Mouse (Mus musculus): ENCODE measurements around the gene Eml4. TPM values are rescaled to one million over a fixed set of nuclear protein-coding genes. Genes with fewer than 3 reads are reported as not detected.

Eml4 gene
- total and polyA plus RNA-seq, 3 experiments = 38.2 to 75.6 (median 60.1) TPM

GRCm38 (mm10) chr17:83340895-83341524 is 9.7 kb upstream of the Eml4 start:
- in situ Hi-C loops (cut with MboI; ENCODE audit: low pct_ligation_motif_present, low pct_unique_long_range_greater_than_20kb, low sequenced_read_pairs) = no loop called here
- Histone ChIP-seq H3K27ac (ENCODE audit: insufficient read depth, low read depth) (no peak overlapping the region), H3K9me3 (replicated peaks; ENCODE audit: low read length) (no peaks in the 10 kb centered on the region), H3K4me1 (ENCODE audit: control insufficient read depth in 1 of 2, insufficient read depth in 2 of 2) (peaks cover 2 to 13% of the 10 kb centered on the region in 2 experiments; a peak in 2 of 4 replicates), H3K27me3 (replicated peaks) (no peaks in the 10 kb centered on the region), H3K79me2 (replicated peaks; ENCODE audit: control insufficient read depth, extremely low read depth, insufficient read depth, poor library complexity, severe bottlenecking) (no peaks in the 10 kb centered on the region), H3K4me2 (ENCODE audit: insufficient read depth, low read depth, poor library complexity, severe bottlenecking) (no peak overlapping the region), H3K36me3 (replicated peaks in 1 of 2; ENCODE audit: control insufficient read depth in 1 of 2, insufficient read depth in 1 of 2, low read length in 1 of 2) (no peaks in the 10 kb centered on the region), H3K9ac (ENCODE audit: insufficient read depth, low read depth) (no peak overlapping the region), H3K4me3 (replicated peaks in 1 of 3; ENCODE audit: low read depth in 2 of 3, low read length in 2 of 3, poor library complexity in 1 of 3) (no peak overlapping the region)
- DNase-seq (ENCODE audit: extremely low read depth) = no peak
- TF ChIP-seq USF2 (conservative IDR thresholded peaks at IDR 0.05; ENCODE audit: low read depth, low read length) (no peak), MYC (IDR thresholded peaks at IDR 0.05; ENCODE audit: low read depth, low read length) (no peak), NELFE (IDR thresholded peaks at IDR 0.05; ENCODE audit: low read depth, low read length) (no peak)
- dilution Hi-C loops (cut with MboI; ENCODE audit: extremely low pct_ligation_motif_present, extremely low pct_unique_long_range_greater_than_20kb, low sequenced_read_pairs) = no loop called here

- Histone ChIP-seq H3K4me1 (ENCODE audit: control insufficient read depth in 1 of 2, insufficient read depth in 2 of 2) (peaks cover 4 to 12% of the 10 kb centered on the region in 2 experiments; a peak in 3 of 4 replicates), H3K9ac (ENCODE audit: insufficient read depth, low read depth) (no peak overlapping the region), H3K4me3 (replicated peaks in 1 of 3; ENCODE audit: low read depth in 2 of 3, low read length in 2 of 3, poor library complexity in 1 of 3) (no peak overlapping the region), H3K27ac (ENCODE audit: insufficient read depth, low read depth) (no peak overlapping the region), H3K9me3 (replicated peaks; ENCODE audit: low read length) (no peaks in the 10 kb centered on the region), H3K36me3 (replicated peaks in 1 of 2; ENCODE audit: control insufficient read depth in 1 of 2, insufficient read depth in 1 of 2, low read length in 1 of 2) (no peaks in the 10 kb centered on the region), H3K4me2 (ENCODE audit: insufficient read depth, low read depth, poor library complexity, severe bottlenecking) (no peak overlapping the region), H3K27me3 (replicated peaks) (no peaks in the 10 kb centered on the region), H3K79me2 (replicated peaks; ENCODE audit: control insufficient read depth, extremely low read depth, insufficient read depth, poor library complexity, severe bottlenecking) (no peaks in the 10 kb centered on the region)
- dilution Hi-C loops (cut with MboI; ENCODE audit: extremely low pct_ligation_motif_present, extremely low pct_unique_long_range_greater_than_20kb, low sequenced_read_pairs) = no loop called here
- in situ Hi-C loops (cut with MboI; ENCODE audit: low pct_ligation_motif_present, low pct_unique_long_range_greater_than_20kb, low sequenced_read_pairs) = no loop called here
- no peak for TF ChIP-seq CHD1 (IDR thresholded peaks at IDR 0.05; ENCODE audit: low read depth, low read length)
- no peak for TF ChIP-seq MYC (IDR thresholded peaks at IDR 0.05; ENCODE audit: low read depth, low read length)
- no peak for TF ChIP-seq RAD21 (IDR thresholded peaks at IDR 0.05; ENCODE audit: low read depth, low read length)
- no peak for TF ChIP-seq SIN3A (IDR thresholded peaks at IDR 0.05; ENCODE audit: low read length)
- TF ChIP-seq HCFC1 (IDR thresholded peaks at IDR 0.05; ENCODE audit: low read depth, low read length) = no peak
- no peak for TF ChIP-seq POLR2AphosphoS2 (IDR thresholded peaks at IDR 0.05; ENCODE audit: low read depth, low read length)
- TF ChIP-seq TCF12 (IDR thresholded peaks at IDR 0.05; ENCODE audit: low read depth, low read length) = no peak
- TF ChIP-seq RCOR1 (conservative IDR thresholded peaks at IDR 0.05; ENCODE audit: low read depth, low read length) = no peak
- TF ChIP-seq MEF2A (IDR thresholded peaks at IDR 0.05; ENCODE audit: borderline replicate concordance, low read depth, low read length) = no peak
- no peak for TF ChIP-seq NELFE (IDR thresholded peaks at IDR 0.05; ENCODE audit: low read depth, low read length)
- no peak for TF ChIP-seq MAX (IDR thresholded peaks at IDR 0.05; ENCODE audit: low read length)
- DNase-seq (ENCODE audit: extremely low read depth) = no peak
These were observed 6.5 kb upstream of the Eml4 start for GRCm38 (mm10) chr17:83344226-83344625.
